Mouse (Mus musculus) forebrain, embryonic 10.5 days (tissue): ENCODE measurements around the gene Stoml1. TPM values are rescaled to one million over a fixed set of nuclear protein-coding genes. Genes with fewer than 3 reads are reported as not detected.

Experiments
- DNase-seq: peaks from one replicate; pipeline ENCODE4 v3.0.0-alpha.2; 2017; ENCODE audit warnings: low spot score; ENCODE audit errors: extremely low spot score
- H3K27ac ChIP-seq: fragments of 300-500 bp; sonication (generic); 2 replicates; pipeline ENCODE4 v1.5.1; 2016; ENCODE audit warnings: mild to moderate bottlenecking
- H3K27me3 ChIP-seq: fragments of 300-500 bp; sonication (generic); 2 replicates; pipeline ENCODE4 v1.6.1; 2016; ENCODE audit warnings: mild to moderate bottlenecking; ENCODE audit not compliant: poor library complexity, severe bottlenecking
- H3K36me3 ChIP-seq: fragments of 300-500 bp; sonication (generic); replicated peaks from 2 replicates; pipeline ENCODE4 v1.6.1; 2016; ENCODE audit warnings: mild to moderate bottlenecking, moderate library complexity
- H3K4me1 ChIP-seq: fragments of 300-500 bp; sonication (generic); 2 replicates; pipeline ENCODE4 v1.6.1; 2016
- H3K4me3 ChIP-seq: fragments of 300-500 bp; sonication (generic); 2 replicates; pipeline ENCODE4 v1.5.1; 2016; ENCODE audit warnings: mild to moderate bottlenecking, moderate library complexity
- H3K9me3 ChIP-seq: fragments of 300-500 bp; sonication (generic); 2 replicates; pipeline ENCODE4 v1.6.1; 2016; ENCODE audit warnings: mild to moderate bottlenecking, moderate library complexity
- WGBS: fragments of 180-500 bp; shearing (Covaris S2); methylation state at CpG from one replicate; pipeline ENCODE4 v1.1.7; 2016; 5-methylcytosine and 5-hydroxymethylcytosine counted together
- microRNA-seq: library from miRNA; unstranded; fragments of <30 nt; microRNA quantifications from one replicate; pipeline ENCODE4, GENCODE M21; 2017
- polyA plus RNA-seq: library from polyadenylated mRNA; unstranded; fragments of >200 nt; fragmentation: Nextera tagmentation; extraction: Ambion mirVana; gene quantifications from 2 replicates; pipeline ENCODE4 v1.2.1, GENCODE M21; 2016

Stoml1 gene
- polyA plus RNA-seq, 1 experiment from 2014 or later = 28.8 TPM

GRCm38 (mm10) chr9:58299356-58299799 is 46.4 kb downstream of the Stoml1 start:
- WGBS = 68% methylated on average over 2 of the region's 2 CpGs
- Histone ChIP-seq H3K27me3 (no peaks in the 10 kb centered on the region), H3K4me1 (peaks cover 56% of the 10 kb centered on the region), H3K36me3 (no peaks in the 10 kb centered on the region), H3K27ac (peak overlapping the region; percentile 32; the same call in 1 of the 2 replicates), H3K4me3 (no peak overlapping the region), H3K9me3 (no peaks in the 10 kb centered on the region)
- DNase-seq = no peak

DNA sequence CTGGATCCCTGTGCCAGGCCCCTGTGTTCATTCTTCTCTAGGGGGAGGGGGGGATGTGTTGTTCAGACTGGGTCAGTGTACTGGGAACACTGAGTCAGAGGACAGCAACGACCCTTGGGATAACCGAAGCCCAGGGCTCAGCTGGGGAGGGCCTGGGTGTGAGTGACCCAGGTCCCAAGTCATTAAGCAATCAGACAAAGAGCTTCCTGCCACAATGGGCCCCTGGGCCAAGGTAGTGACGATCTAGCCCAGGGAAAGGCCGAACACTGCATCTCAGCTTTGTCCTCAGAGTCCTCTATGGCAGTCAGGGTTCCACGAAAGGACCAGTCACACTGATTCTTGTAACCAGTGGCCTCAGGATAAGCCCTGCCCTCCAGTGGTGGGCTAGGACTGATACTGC is 50.2 kb downstream of the Stoml1 start:
- no peaks in the 10 kb centered on the region for H3K36me3 ChIP-seq
- H3K27ac ChIP-seq = peak overlapping the region; percentile 48
- peaks cover 63% of the 10 kb centered on the region for H3K4me1 ChIP-seq
- DNase-seq = no peak
- WGBS = 67% methylated on average over 5 of the region's 5 CpGs
- H3K4me3 ChIP-seq = no peak overlapping the region
- H3K9me3 ChIP-seq = no peaks in the 10 kb centered on the region
- H3K27me3 ChIP-seq = peaks cover 5% of the 10 kb centered on the region; the same call in 1 of the 2 replicates

DNA sequence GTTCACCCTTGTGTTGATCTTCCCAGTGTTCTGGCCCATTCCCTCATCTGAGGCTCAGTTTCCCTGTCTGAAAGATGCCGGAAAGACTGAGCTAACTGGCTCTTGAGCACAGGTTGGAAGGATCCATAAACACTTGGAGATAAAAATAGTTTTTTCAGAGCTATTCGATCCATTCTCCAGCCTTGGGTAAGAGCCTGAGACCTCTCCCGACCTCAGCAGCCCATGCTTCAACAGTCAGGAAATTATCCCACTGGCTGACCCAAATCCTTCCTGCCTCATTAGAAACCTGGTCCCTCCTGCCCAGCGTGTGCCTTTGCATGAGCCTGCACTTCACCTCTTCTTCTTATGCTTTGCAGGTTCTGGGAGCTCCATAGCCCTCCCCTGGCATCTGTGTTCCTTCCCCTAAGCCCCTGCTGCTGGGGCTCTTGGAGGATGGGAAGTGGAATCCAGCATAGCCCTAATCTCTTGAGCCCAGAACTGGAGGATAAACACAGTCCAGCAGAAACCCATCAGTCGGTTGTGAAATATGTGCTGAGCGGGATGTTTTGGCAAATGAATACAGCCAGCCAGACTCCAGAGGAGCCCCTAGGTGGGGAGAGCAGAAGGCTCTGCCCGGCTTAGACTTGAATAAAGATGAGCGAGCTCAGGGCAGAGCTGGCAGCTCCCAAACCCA is 50.8 kb downstream of the Stoml1 start:
- no peak for DNase-seq
- H3K4me3 ChIP-seq = no peak overlapping the region
- no peaks in the 10 kb centered on the region for H3K36me3 ChIP-seq
- peaks cover 69% of the 10 kb centered on the region for H3K4me1 ChIP-seq
- H3K27me3 ChIP-seq = peaks cover 5% of the 10 kb centered on the region; the same call in 1 of the 2 replicates
- 73% methylated on average over 8 of the region's 8 CpGs for WGBS
- H3K27ac ChIP-seq = peak overlapping the region; percentile 48
- no peaks in the 10 kb centered on the region for H3K9me3 ChIP-seq

- no peak for DNase-seq
- Histone ChIP-seq H3K4me1 (peaks cover 59% of the 10 kb centered on the region), H3K9me3 (no peaks in the 10 kb centered on the region), H3K27ac (peak overlapping the region; percentile 76), H3K27me3 (peaks cover 21% of the 10 kb centered on the region), H3K36me3 (no peaks in the 10 kb centered on the region), H3K4me3 (no peak overlapping the region)
- WGBS = 17% methylated on average over 6 of the region's 6 CpGs
Measured at GRCm38 (mm10) chr9:58305686-58306085, 52.7 kb downstream of the Stoml1 start.

GRCm38 (mm10) chr9:58308395-58308794 is 55.4 kb downstream of the Stoml1 start:
- Histone ChIP-seq H3K36me3 (no peaks in the 10 kb centered on the region), H3K27me3 (peaks cover 48% of the 10 kb centered on the region), H3K4me1 (peaks cover 73% of the 10 kb centered on the region), H3K27ac (peak overlapping the region; percentile 77), H3K4me3 (no peak overlapping the region), H3K9me3 (no peaks in the 10 kb centered on the region)
- no peak for DNase-seq
- 37% methylated on average over 6 of the region's 6 CpGs for WGBS

- H3K36me3 ChIP-seq = no peaks in the 10 kb centered on the region
- 89% methylated on average over 14 of the region's 14 CpGs for WGBS
Measured at GRCm38 (mm10) chr9:58310043-58310660, 57.2 kb downstream of the Stoml1 start.

DNA sequence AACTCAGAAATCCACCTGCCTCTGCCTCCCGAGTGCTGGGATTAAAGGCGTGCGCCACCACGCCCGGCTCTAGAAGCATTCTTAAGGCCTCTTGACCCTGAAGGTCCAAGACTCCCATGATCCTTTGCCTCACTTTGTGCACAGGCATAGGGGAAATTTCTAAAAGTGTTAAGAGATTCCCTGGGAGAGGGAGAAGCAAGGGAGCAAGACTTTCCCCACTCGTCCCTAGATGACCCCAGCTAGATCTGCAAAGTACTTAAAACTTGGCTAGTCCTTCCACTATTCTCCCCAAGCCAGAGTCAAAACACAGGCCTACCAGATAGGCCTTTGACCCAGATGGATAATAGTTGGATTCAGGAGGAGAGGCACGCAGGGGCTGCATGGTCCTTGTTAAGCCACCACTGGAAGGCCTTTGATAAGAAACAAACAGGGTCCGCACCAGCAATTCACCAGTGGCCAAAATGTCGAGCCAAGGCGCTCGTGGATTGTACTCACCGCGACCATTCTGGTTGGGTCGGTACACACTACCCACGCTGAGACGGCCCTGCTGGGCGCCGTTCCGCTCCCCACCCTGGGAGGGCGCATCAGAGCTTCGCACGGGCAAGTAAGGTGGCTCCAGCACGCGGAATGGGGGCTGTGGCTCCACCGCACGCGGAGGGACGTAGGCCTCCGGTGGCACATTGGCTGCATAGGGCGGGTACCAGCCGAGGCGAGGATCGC is 58.4 kb downstream of the Stoml1 start:
- H3K27ac ChIP-seq = peak overlapping the region; percentile 84
- no peaks in the 10 kb centered on the region for H3K36me3 ChIP-seq
- DNase-seq = no peak
- H3K9me3 ChIP-seq = no peaks in the 10 kb centered on the region
- peaks cover 69% of the 10 kb centered on the region for H3K4me1 ChIP-seq
- peaks cover 70% of the 10 kb centered on the region for H3K27me3 ChIP-seq
- H3K4me3 ChIP-seq = peak overlapping the region; percentile 53
- 52% methylated on average over 33 of the region's 33 CpGs for WGBS

More at GRCm38 (mm10) chr9:58310043-58310660, 57.2 kb downstream of the Stoml1 start:
- no peak overlapping the region for H3K4me3 ChIP-seq
- H3K9me3 ChIP-seq = no peaks in the 10 kb centered on the region
- DNase-seq = no peak
- H3K27me3 ChIP-seq = peaks cover 62% of the 10 kb centered on the region
- H3K27ac ChIP-seq = no peak overlapping the region
- peaks cover 73% of the 10 kb centered on the region for H3K4me1 ChIP-seq

Small RNA genes within 50 kb of the gene (microRNA-seq; reads per million reads assigned to microRNA genes)
- not detected for gene Mir6385

Other genes with a start within 250 kb of the Stoml1 start
- gene Cyp11a1, start 246.8 kb upstream of the Stoml1 start, polyA plus RNA-seq = not detected in 2 replicates
- gene Stra6, start 189.4 kb upstream of the Stoml1 start, polyA plus RNA-seq = 33.0 and 37.1 TPM in 2 replicates
- gene Ccdc33, start 134.3 kb upstream of the Stoml1 start, polyA plus RNA-seq = 0.36 and 0.90 TPM in 2 replicates
- 4.0 and 4.6 TPM in 2 replicates for gene Islr, start 48.9 kb upstream of the Stoml1 start, polyA plus RNA-seq
- gene Islr2, start 48.8 kb upstream of the Stoml1 start, polyA plus RNA-seq = 2.2 and 3.6 TPM in 2 replicates
- 13.7 and 14.4 TPM in 2 replicates for gene Pml, start 3.4 kb upstream of the Stoml1 start, polyA plus RNA-seq
- gene Loxl1, start 60.0 kb downstream of the Stoml1 start, polyA plus RNA-seq = 7.1 and 7.2 TPM in 2 replicates
- not detected in 2 replicates for gene Tbc1d21, start 117.3 kb downstream of the Stoml1 start, polyA plus RNA-seq
- 0.66 TPM in 2 replicates for gene Insyn1, start 235.4 kb downstream of the Stoml1 start, polyA plus RNA-seq